Mouse (Mus musculus) intestine, embryonic 15.5 days (tissue): Measurements from ENCODE around the gene Defb20. TPM values are rescaled to one million over a fixed set of nuclear protein-coding genes. Genes with fewer than 3 reads are reported as not detected.

Experiments
- ATAC-seq: fragments of 200-750 bp; cut with Nextera tagmentation; 2 replicates; pipeline ENCODE4 v1.8.0; 2017; ENCODE audit warnings: moderate TSS enrichment, moderate library complexity
- H3K27ac ChIP-seq: fragments of 300-500 bp; sonication (generic); 2 replicates; pipeline ENCODE4 v1.5.1; 2015; ENCODE audit warnings: mild to moderate bottlenecking, inconsistent platforms
- H3K27me3 ChIP-seq: fragments of 300-500 bp; sonication (generic); replicated peaks from 2 replicates; pipeline ENCODE4 v1.6.1; 2015; ENCODE audit warnings: inconsistent platforms
- H3K36me3 ChIP-seq: fragments of 300-500 bp; sonication (generic); 2 replicates; pipeline ENCODE4 v1.6.1; 2015; ENCODE audit warnings: inconsistent platforms
- H3K4me1 ChIP-seq: fragments of 300-500 bp; sonication (generic); replicated peaks from 2 replicates; pipeline ENCODE4 v1.6.1; 2015; ENCODE audit warnings: inconsistent platforms
- H3K4me2 ChIP-seq: fragments of 300-500 bp; sonication (generic); replicated peaks from 2 replicates; pipeline ENCODE4 v1.6.1; 2015; ENCODE audit warnings: mild to moderate bottlenecking, inconsistent platforms
- H3K4me3 ChIP-seq: fragments of 300-500 bp; sonication (generic); replicated peaks from 2 replicates; pipeline ENCODE4 v1.5.1; 2015; ENCODE audit warnings: inconsistent platforms
- H3K9ac ChIP-seq: fragments of 300-500 bp; sonication (generic); 2 replicates; pipeline ENCODE4 v1.6.1; 2015; ENCODE audit warnings: inconsistent platforms
- H3K9me3 ChIP-seq: fragments of 300-500 bp; sonication (generic); 2 replicates; pipeline ENCODE4 v1.6.1; 2016; ENCODE audit warnings: inconsistent platforms
- WGBS: fragments of 180-500 bp; shearing (Covaris S2); methylation state at CpG from one replicate; pipeline ENCODE4 v1.1.7; 2015; 5-methylcytosine and 5-hydroxymethylcytosine counted together
- polyA plus RNA-seq: library from polyadenylated mRNA; unstranded; fragments of >200 nt; fragmentation: Nextera tagmentation; extraction: Ambion mirVana; gene quantifications from 2 replicates; pipeline ENCODE4 v1.2.1, GENCODE M21; 2015

Defb20 gene
- polyA plus RNA-seq, 1 experiment from 2014 or later = not detected

DNA sequence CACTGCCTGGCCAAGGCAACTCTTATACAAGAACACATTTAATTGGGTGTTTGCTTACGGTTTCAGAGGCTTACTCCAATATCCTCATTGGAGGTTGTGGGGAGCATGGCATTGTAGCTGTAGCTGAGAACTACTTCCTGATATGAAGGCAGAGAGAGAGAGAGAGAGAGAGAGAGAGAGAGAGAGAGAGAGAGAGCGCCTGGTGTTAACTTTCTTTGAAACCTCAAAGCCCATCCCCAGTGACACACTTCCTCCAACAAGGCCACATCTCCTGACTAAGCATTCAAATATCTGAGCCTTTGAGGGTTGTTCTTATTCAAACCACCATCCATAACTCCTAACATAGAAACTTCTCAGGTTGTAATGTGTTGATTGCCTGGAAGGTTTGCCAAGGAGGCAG lies 27.1 kb downstream of the Defb20 start:
- Histone ChIP-seq H3K9ac (no peak overlapping the region), H3K27me3 (no peaks in the 10 kb centered on the region), H3K4me2 (no peak overlapping the region), H3K27ac (no peak overlapping the region), H3K4me3 (no peak overlapping the region), H3K4me1 (no peaks in the 10 kb centered on the region), H3K36me3 (no peaks in the 10 kb centered on the region), H3K9me3 (no peaks in the 10 kb centered on the region)
- no peak for ATAC-seq
- WGBS = 75% methylated on average over 2 of the region's 2 CpGs

DNA sequence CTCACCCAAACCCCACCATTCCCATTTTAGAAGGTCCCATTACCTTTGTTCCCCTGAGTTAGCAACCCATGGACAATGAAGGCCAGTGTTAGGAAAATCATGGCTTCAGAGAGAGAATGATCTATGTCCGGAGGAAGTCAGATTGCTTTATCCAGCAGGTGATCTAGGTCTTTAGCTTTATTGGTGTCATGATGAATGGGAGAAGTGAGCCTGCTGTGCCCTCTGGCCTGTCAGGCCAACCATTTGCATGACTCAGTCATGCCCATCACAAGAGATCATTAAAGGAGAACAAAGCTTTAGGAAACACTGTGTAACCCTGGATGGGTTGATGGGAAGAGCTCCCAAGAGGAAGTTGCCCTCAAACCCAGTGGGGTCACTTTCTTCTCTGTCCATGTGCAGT lies 34.7 kb downstream of the Defb20 start, which contains the start of gene Defb26:
Gene Defb26, minus strand, starts transcription at position 101 of the 400 bp plus-strand sequence.
- no peak within 1 kb of the TSS for H3K9ac ChIP-seq
- WGBS = 89% methylated on average over 1 of the region's 1 CpGs
- no peaks in the 10 kb centered on the region for H3K9me3 ChIP-seq
- no peak within 1 kb of the TSS for H3K4me3 ChIP-seq
- H3K27me3 ChIP-seq = no peaks in the 10 kb centered on the region
- no peak within 1 kb of the TSS for H3K27ac ChIP-seq
- H3K4me1 ChIP-seq = no peaks in the 10 kb centered on the region
- ATAC-seq = no peak
- no peaks in the 10 kb centered on the region for H3K36me3 ChIP-seq
- no peak within 1 kb of the TSS for H3K4me2 ChIP-seq

DNA sequence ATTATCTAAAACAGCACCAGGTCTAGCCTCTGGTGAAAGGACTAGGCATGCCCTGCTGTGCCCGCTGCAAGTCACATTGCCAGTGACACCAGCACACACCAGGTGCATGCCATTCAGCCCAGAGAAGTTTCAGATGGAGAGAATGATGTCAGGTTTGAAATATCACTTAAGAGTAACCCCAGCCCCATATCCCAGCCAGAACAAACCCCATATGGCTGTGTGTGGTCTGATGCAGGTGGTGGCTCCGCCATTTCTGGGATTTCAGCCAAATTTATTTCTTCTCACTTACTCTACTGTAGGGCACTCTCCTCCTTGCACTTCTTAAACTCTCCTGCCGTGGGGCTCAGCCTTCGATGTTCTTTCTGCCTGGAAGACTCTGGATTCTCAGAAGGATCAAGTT lies 39.2 kb downstream of the Defb20 start:
- Histone ChIP-seq H3K4me1 (no peaks in the 10 kb centered on the region), H3K27ac (no peak overlapping the region), H3K9me3 (no peaks in the 10 kb centered on the region), H3K9ac (no peak overlapping the region), H3K4me2 (no peak overlapping the region), H3K4me3 (no peak overlapping the region), H3K36me3 (no peaks in the 10 kb centered on the region), H3K27me3 (no peaks in the 10 kb centered on the region)
- ATAC-seq = no peak
- WGBS = 50% methylated on average over 4 of the region's 4 CpGs

DNA sequence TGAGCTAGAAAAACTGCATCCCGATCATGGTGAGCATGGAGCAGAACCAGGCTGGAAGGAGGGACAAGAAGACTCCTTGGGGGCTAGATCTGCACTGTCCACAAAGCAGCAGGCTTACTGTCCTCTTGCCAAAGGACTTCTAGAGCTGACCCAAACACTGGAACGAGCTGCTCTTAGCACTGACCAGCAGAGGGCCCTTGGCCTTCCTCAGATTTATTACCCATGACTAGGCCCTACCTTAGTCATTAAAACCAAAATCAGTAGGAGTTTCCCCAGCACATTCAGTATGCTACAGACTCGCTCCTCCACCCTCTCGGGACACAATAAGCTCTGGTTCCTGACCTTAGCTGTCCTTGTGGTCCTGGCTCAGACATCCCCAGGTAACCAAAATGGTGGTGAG lies 41.1 kb downstream of the Defb20 start, which contains the start of gene Defb28:
Gene Defb28, plus strand, starts transcription at position 275 of the 400 bp plus-strand sequence.
- H3K27me3 ChIP-seq = no peaks in the 10 kb centered on the region
- no peaks in the 10 kb centered on the region for H3K36me3 ChIP-seq
- ATAC-seq = no peak
- no peak within 1 kb of the TSS for H3K9ac ChIP-seq
- no peaks in the 10 kb centered on the region for H3K9me3 ChIP-seq
- H3K27ac ChIP-seq = no peak within 1 kb of the TSS
- no peak within 1 kb of the TSS for H3K4me3 ChIP-seq
- no peaks in the 10 kb centered on the region for H3K4me1 ChIP-seq
- 73% methylated on average over 4 of the region's 4 CpGs for WGBS
- no peak within 1 kb of the TSS for H3K4me2 ChIP-seq

Other genes with a start within 250 kb of the Defb20 start
- 34.8 and 37.4 TPM in 2 replicates for gene Tbc1d20, start 183.2 kb upstream of the Defb20 start, polyA plus RNA-seq
- gene Rbck1, start 144.4 kb upstream of the Defb20 start, polyA plus RNA-seq = 75.2 and 82.2 TPM in 2 replicates
- gene Trib3, start 133.0 kb upstream of the Defb20 start, polyA plus RNA-seq = 4.3 and 4.9 TPM in 2 replicates
- gene Nrsn2, start 100.4 kb upstream of the Defb20 start, polyA plus RNA-seq = 1.8 and 2.1 TPM in 2 replicates
- gene Sox12, start 79.0 kb upstream of the Defb20 start, polyA plus RNA-seq = 5.4 and 5.9 TPM in 2 replicates
- gene Zcchc3, start 62.0 kb upstream of the Defb20 start, polyA plus RNA-seq = 34.4 and 40.8 TPM in 2 replicates
- gene 6820408C15Rik, start 61.5 kb upstream of the Defb20 start, polyA plus RNA-seq = 0.42 and 0.49 TPM in 2 replicates
- not detected in 2 replicates for gene Defb23, start 12.4 kb upstream of the Defb20 start, polyA plus RNA-seq
- gene Defb22, start 13.1 kb downstream of the Defb20 start, polyA plus RNA-seq = not detected in 2 replicates
- gene Defb26, start 34.6 kb downstream of the Defb20 start, polyA plus RNA-seq = not detected in 2 replicates
- gene Defb28, start 41.2 kb downstream of the Defb20 start, polyA plus RNA-seq = not detected in 2 replicates
- not detected in 2 replicates for gene Defb29, start 63.0 kb downstream of the Defb20 start, polyA plus RNA-seq
- not detected in 2 replicates for gene Gm17416, start 92.3 kb downstream of the Defb20 start, polyA plus RNA-seq
- not detected in 2 replicates for gene Defb21, start 95.7 kb downstream of the Defb20 start, polyA plus RNA-seq
- not detected in 2 replicates for gene Defb19, start 103.2 kb downstream of the Defb20 start, polyA plus RNA-seq
- gene Defb45, start 122.3 kb downstream of the Defb20 start, polyA plus RNA-seq = not detected in 2 replicates
- gene Defb36, start 127.3 kb downstream of the Defb20 start, polyA plus RNA-seq = not detected in 2 replicates
- 0.67 and 2.3 TPM in 2 replicates for gene Defb25, start 146.0 kb downstream of the Defb20 start, polyA plus RNA-seq
- gene Rem1, start 149.9 kb downstream of the Defb20 start, polyA plus RNA-seq = 10.0 and 10.3 TPM in 2 replicates
- 115 and 120 TPM in 2 replicates for gene H13, start 192.4 kb downstream of the Defb20 start, polyA plus RNA-seq
- gene Mcts2, start 210.0 kb downstream of the Defb20 start, polyA plus RNA-seq = 26.3 and 26.8 TPM in 2 replicates